Mouse (Mus musculus) erythroblast, adult 5-6 weeks (primary cell): ENCODE data around the gene Sult1c2. TPM values are rescaled to one million over a fixed set of nuclear protein-coding genes. Genes with fewer than 3 reads are reported as not detected.
"Not testable (repeated sequence)": the region's sequence is repeated elsewhere in the genome, so short reads cannot be mapped to it uniquely, and the experiment has no call there.

ENCODE experiments used
- ATAC-seq: replicated peaks from 2 replicates; pipeline ENCODE4 v1.8.0; 2016; ENCODE audit warnings: moderate number of reproducible peaks, mild to moderate bottlenecking, moderate TSS enrichment, inconsistent platforms; ENCODE audit not compliant: poor library complexity, low FRiP score, severe bottlenecking
- total RNA-seq, 2 experiments: library from RNA; stranded (forward) in 1 of 2; stranded (reverse) in 1 of 2; fragments of 150-400 nt in 1 of 2; fragments of 200-764, 138-1000 nt in 1 of 2; gene quantifications; 2 replicates each; pipeline versions ENCODE4 v1.2.3 to v1.2.4; 2015 to 2017; ENCODE audit warnings: low replicate concordance in 2 of 2

Sult1c2 gene
- total RNA-seq (2015; ENCODE audit: low replicate concordance) (not detected in 2 replicates), total RNA-seq (2017; ENCODE audit: low replicate concordance) (not detected in 2 replicates)

DNA sequence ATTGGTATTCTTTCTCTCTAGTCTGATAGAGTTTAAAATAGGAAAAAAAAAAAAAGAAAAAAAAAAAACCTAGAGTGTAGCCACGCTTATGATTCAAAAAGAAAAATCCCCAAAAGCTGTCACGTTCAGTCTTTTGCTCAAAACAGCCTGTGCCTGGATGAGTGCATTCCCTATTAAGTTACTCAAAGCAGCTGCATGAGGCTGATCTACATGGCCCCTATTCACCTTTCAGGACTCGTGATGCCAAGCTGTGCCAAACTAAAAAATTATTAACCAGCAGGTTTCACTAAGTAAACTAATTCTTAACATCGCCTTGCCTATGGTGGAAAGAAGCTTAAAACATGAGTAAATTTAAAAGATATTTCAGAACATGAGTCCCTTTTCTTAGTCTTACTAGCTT is at the start of gene Sult1c2:
Gene Sult1c2 (minus strand): TSS at position 134 of the 400 bp plus-strand sequence.
- ATAC-seq: no peak

DNA sequence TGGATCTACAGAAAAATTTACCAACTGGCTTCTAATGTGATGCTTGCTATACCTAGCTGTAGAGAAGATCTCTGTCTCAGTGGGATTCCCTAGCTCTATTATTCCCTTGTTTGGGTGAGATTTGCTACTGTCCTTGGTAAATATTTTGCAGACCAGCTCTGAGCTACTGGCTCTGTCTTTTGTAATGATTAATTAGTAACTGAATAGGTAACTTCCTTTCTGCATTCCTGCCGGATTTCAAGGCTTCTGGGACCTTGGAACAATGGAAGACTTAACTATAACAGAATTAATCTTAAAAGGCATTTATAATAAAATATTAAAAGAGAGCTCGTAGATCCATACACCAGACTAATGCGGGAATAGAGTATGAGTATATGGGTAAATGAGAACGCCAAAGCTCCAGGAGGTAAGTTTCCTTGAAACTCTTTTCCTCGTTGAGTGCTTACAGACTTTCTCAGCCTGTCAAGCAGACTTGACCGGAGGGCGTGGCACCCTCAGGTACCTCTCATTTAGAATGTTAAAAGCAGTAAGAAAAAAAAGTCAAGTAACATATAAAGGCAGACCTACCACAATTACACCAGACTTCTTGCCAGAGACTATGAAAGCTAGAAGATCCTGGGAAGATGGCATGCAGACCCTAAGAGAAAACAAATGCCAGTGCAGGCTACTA is 33.0 kb upstream of the Sult1c2 start:
- ATAC-seq: not testable (repeated sequence)

- ATAC-seq: no peak
These were observed 28.3 kb upstream of the Sult1c2 start for GRCm38 (mm10) chr17:53874433-53874832.

DNA sequence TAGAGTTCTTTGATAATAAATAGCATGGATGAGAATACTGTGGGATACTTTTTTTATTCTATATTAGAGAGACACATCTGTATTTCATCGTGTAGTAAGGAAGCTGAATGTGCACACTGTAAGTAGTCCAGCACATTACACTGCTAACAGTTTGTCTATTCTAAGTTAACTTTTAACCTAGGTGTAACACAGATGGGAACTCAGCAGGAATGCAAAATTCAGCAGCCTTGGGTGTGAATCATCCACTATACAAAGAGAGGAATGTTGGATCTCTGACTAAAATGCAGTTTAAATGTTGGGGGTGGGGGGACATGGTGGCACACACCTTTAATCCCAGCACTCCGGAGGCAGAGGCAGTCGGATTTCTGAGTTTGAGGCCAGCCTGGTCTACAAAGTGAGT is 26.1 kb upstream of the Sult1c2 start:
- ATAC-seq: no peak

GRCm38 (mm10) chr17:53869931-53870330 is 23.8 kb upstream of the Sult1c2 start:
- no peak for ATAC-seq

DNA sequence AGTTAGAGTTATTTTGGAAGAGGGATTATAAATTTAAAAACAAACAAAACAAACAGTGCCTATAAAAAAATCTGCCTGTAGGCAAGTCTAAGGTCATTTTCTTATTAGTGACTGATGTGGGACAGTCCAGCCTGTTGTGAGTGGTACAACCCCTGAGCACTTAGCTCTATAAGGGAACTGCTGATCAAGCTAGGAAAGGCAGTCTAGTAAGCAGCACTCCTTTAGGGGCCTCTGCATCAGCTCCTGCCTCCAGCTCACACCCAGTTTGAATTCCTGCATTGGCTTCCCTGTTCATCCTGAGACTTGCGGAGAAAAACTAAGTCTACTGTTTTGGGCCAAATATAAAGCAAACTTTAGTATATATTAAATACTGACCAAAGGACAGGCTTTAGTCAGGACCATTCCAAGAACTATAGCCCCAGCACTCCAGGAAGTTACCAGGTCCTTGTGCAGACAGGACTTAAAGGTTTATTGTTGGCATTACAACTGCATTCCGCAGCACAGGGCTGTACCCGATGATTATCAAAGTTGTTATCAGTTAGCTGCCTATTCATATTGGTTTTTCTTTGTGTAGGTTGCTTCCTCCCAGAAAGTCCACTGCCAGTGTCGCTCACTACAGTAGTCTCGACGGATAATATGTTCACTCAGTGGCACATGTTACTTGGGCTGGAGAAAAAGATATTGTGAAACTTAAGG is 19.3 kb upstream of the Sult1c2 start:
- no peak for ATAC-seq

- no peak for ATAC-seq
These were observed 14.4 kb upstream of the Sult1c2 start for GRCm38 (mm10) chr17:53860548-53860947.

DNA sequence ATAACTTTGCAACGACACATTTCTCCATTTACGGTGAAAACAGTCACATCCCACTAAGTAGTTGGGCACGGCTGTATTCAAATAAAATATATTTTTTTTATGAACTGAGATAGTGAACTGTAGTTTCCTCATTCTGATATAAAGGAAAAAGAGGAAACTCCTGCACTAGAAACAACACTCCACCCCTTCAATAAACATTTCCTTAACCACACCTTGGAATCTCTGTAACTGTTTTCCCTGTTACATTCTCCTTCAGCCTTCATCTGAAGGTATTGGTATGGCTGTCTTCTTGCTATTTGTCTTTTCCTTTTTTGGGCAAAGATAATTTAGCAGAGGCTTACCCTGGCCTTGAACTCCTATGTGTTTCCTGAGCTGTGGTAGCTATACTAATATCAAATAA is 8.9 kb upstream of the Sult1c2 start:
- ATAC-seq: no peak

GRCm38 (mm10) chr17:53845796-53846195 is 343 bp downstream of the Sult1c2 start:
- ATAC-seq: no peak

GRCm38 (mm10) chr17:53833366-53833765 is 12.8 kb downstream of the Sult1c2 start:
- ATAC-seq: no peak

GRCm38 (mm10) chr17:53803974-53804373 is 42.2 kb downstream of the Sult1c2 start:
- ATAC-seq: not testable (repeated sequence)

- ATAC-seq: no peak
These were observed 62.8 kb downstream of the Sult1c2 start for GRCm38 (mm10) chr17:53783381-53783780.

Other genes starting within 250 kb of the Sult1c2 start
- gene Sgo1, start 157.0 kb downstream of the Sult1c2 start, total RNA-seq (2015; ENCODE audit: low replicate concordance): 12.7 and 15.7 TPM in 2 replicates
- 15.6 and 26.8 TPM in 2 replicates for gene Sgo1, start 157.0 kb downstream of the Sult1c2 start, total RNA-seq (2017; ENCODE audit: low replicate concordance)
- gene Sult1c1, start 144.3 kb upstream of the Sult1c2 start, total RNA-seq (2015; ENCODE audit: low replicate concordance): not detected in 2 replicates
- not detected in 2 replicates for gene Sult1c1, start 144.3 kb upstream of the Sult1c2 start, total RNA-seq (2017; ENCODE audit: low replicate concordance)